Mouse (Mus musculus) MEL-GATA-1-ER (cell line): ENCODE results near the gene Sorbs1.

Experiments
- DNase-seq: peaks from one replicate; pipeline ENCODE4 v3.0.0-alpha.2; 2012; ENCODE audit warnings: low read depth; ENCODE audit errors: extremely low read depth

The Sorbs1 gene

DNA sequence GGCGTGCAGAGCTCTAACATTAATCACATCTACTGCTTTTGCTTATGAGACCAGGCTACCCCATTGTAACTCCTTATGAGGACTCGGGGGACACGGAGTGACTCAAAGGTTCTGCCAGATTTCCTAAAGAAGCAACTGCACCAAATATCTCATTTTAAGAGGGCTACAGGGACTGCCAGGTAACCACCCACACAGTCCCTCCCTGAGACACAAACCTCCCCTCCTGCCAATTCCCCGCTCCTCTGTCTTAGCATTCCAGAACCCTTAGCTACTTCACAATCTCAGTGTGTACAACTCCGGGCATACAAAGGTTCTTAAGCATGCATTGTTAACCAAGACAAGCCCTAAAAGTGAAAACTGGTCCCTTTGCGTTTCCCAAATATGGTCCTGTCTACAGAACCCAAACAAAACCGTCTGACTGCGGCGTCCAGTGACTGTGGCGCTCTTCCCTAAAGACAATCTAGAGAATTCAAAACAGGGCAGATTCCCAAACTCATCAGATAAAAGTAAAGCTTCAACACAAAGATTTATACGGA, 104.0 kb downstream of the Sorbs1 start:
- no peak for DNase-seq

DNA sequence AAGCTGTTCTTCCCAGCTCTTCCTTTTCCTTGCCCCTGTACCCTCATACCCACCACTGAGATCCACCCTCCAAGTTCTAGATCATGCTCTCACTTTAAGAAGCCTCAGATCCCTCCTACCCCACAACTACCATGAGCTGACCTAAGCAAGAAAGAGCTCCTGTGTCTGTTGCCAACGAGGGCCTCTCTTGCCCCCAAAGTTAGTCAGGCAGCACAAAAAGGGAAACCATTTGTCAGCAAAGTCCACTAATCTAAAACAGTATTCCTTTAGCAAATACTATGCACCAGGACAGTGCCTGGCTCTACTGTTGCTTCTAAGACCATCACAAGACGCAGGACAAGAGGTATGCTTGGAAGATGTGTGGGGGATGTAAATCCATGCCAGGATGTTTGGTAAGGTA, 106.4 kb downstream of the Sorbs1 start:
- no peak for DNase-seq

DNA sequence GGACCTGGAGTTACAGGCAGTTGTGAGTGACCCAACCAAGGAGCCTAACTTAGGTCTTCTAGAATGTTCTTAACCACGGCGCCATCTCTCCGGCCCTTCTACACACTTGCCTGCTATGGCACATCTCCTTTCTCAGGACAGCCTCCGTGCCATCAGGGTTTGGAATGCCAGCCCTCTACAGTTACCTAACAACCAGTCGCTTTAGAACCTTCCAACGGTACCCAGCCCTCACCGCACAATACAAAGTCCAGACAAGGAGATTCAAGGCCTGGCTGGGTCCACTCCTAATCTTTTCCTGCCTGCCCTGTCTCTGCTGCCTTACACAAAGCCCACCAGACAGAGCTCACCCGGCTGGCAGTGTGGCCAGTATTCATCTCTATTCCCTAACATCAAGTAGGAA, 106.9 kb downstream of the Sorbs1 start:
- no peak for DNase-seq

DNA sequence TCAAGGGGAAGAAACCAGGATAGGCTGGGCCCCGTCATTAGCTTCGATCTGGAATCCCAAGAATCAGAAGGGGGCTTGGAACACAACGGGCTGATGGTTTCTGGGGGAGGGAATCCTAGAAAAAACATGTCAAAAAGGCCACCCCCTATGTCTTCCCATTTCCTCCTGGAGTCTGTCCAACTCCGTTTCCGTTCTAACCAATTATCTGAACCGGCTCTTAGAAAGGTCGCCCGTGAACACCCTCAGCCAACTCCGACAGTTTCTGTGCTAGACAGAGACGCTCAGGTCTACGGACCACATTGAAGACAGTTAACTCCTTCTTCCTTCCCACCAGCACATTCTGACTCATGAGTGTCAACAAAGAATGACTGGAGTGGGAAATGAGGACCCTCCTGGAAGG, 107.8 kb downstream of the Sorbs1 start:
- no peak for DNase-seq

DNA sequence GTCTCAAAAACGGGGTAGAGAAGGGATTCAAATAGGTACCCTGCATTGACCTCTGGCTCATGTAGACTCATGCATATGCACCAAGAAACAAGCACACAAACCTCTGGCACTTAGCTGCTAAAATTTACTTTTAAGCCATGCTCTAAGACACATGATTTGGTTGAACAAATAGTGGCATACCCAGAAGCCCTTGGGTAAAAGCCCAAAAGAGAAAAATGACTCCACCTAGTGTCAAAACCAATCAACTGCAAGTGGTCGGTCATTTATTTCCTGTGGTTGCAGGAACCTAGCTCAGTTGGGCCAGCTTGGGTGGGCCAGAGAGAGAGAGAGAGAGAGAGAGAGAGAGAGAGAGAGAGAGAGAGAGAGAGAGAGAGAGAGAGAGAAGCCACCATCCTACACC, 109.0 kb downstream of the Sorbs1 start:
- DNase-seq = peak; percentile 16

DNA sequence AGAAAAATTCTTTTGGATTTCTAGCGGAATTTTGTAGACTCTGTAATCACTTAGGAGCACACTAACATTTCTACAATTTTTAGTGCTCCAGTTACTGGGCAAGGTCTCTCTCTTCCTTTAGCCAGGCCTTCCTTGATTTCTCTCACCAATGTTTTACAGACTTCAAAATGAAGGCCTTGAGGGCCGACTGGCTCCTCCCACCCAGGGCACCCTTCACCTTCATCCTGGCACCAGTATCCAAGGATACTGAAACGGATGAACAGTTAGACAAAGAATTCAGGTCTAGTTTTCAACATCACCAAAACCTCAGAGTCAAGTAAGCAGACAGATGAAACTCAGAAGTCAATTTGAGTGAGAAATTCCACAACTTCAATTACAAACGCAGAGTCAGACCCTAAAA, 109.6 kb downstream of the Sorbs1 start:
- no peak for DNase-seq

DNA sequence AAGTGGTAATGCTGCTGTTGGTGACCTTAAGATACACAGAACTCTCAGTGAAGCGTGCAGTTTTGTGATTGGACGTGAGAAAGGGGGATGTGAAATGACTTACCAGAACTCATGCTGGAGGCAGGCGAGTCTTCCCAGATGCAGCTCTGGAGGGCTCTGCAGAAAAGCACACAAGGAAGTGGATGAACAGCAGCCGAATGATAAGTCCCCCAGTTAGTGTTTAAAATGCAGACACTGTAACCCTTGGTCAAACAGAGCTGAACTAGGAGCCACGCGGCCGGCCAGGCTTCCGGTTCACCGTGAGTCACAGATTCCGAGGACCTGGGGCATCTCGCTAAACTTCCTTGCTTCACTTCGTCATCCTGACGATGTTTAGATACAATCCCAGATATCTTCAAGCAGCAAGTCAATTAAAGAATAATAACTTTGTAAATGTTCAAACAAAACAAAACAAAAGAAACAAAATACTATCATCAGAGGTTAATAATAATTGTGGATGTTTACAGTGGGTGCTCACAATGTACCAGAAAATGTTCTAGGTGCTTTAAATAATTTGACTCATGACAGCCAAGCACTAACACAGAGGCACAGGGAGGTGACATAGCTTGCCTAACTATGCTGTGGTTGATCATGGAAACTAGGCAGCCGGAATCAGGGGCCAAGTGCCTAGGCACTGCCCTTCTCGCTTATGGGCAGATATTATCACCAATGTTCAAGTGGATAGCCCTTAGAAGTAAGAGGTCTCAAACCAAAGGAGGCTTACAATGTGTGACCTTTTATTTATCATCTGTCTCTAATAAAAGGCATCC, 111.2 kb downstream of the Sorbs1 start:
- DNase-seq = no peak

DNA sequence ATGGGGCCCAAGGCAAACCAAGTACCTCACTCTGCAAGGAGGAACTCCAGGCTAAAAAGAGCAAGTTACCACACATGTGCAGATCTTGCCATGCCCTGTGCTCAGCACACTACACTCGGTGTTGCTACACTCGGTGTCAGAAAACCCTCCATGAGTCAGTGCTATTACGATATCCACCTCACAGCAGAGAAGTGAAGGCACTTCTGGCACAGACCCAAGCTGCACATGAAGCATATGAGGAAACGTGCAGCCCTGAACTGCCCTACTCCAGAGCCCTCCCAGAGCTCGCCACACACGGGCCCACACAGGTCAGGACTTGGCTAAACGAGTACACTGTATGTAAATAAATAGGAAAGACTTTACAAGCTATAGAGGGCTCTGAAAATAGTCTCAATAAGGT, 112.4 kb downstream of the Sorbs1 start:
- DNase-seq = no peak

DNA sequence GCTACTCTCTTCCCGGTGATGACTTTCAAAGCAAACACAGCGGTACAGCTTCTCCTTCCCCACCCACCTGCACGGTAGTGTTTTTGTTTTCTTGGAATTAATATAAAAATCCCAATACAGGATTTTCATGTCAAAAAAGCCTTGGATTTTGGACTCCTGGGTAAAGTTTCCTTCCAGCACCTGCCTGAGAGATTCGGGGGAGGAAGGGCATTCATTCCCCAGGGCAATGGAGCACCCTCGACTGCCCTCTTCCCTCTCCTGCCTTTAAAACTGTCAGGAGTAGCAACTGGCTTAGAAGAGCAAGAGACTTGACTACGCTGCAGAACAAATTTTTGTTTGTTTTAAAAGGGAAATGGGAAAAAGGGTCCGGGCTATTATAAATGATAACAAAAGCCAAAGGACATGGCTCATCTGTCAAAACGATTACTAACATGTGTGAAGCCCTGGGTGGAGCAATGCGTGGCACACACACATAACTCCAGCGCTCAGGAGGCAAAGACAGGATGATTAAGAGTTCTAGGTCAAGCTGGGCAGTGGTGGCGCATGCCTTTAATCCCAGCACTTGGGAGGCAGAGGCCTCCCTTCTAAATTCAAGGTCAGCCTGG, 113.1 kb downstream of the Sorbs1 start:
- DNase-seq = no peak

DNA sequence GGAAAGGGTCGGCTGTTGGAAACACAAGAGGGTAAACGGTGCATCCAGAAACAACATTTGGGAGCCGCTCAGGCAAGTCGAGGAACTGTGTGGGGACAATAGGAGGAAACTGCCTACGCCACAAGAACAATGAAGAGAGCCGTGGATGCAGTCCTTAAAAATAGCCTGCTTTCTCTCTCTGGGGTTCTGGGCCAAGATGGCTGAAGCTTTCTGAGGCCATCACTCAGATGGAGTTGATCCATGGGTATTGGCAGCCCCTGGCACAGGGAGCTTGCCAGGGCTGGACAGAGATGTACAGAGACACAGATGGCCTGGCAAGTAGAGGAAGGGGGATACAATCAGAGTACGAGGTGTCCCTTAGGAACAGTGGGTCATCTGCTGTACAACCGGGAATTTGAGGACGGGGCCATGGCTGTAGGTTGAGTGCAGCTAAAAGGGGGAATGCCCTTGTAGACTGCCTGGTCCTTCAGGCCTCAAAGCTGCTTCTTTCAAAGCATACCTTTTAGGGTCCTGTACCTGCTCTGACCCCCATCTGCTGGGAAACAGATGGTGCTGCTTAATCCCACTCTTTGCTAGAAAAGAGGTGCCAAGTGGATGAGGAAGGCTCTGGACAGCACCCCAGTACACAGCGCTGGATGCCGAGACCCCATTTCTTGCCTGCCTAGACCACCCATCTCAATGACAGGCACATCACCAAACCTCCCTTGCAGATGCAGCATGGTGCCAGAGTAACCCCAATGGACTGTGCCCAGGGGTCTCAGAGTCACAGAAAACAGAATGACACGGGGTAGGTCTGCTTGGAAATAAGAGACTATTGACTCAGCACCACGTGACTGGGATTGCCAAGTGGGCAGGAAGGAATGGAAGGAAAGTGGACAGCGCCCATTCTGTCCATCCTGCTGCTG, 117.6 kb downstream of the Sorbs1 start:
- DNase-seq = no peak

DNA sequence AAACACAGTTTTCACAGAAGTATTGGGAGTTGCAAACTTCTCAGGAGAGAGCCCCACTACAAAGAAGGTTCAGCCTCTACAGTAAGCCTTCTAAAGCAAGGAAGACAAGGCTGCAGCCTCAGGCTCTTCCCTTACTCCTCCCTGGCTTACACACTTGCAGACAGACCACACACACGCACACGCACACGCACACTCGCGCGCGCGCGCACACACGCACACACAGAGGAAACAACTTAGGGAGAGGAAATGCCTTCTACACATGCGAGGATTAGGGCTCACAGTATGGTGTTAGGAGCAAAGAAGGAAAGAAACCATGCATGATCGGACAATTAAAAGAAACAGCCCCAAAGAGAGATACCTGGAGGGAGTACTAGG, 118.3 kb downstream of the Sorbs1 start:
- DNase-seq = no peak

DNA sequence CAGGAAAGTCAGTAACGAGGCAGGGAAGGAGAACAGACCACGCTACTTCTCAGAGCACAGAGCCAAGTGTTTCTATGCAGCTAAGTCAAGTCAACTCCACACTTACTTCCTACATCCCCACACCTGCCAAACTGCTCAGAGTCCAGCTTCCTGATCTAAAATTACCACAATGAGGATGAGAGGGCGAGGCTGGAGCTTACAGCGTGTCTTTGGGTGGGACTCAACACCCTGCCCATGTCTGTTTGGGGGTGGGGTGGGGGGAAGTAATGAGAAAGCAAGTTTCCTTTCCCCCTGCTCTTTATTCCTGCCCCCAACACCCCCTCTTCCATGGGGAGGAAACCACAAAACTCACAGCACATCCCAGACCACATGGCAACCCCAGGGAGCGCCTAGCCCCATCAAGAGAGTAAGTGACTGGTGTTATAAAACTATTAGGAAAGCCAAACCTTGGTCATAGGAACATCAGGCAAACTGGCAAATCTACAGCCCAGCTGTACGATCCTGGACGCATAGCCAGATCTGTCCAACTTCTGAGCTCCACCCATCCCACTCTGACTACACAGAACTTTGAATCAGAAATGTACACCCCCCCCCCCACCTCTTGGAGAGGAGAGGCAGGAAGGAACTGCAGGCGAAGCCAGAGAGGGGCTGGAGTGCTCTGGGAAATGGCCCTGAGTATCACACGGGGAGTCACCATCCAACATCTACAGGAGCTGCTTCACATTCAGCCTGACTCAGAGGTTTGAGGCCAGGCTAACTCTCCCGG, 118.8 kb downstream of the Sorbs1 start:
- DNase-seq = no peak

DNA sequence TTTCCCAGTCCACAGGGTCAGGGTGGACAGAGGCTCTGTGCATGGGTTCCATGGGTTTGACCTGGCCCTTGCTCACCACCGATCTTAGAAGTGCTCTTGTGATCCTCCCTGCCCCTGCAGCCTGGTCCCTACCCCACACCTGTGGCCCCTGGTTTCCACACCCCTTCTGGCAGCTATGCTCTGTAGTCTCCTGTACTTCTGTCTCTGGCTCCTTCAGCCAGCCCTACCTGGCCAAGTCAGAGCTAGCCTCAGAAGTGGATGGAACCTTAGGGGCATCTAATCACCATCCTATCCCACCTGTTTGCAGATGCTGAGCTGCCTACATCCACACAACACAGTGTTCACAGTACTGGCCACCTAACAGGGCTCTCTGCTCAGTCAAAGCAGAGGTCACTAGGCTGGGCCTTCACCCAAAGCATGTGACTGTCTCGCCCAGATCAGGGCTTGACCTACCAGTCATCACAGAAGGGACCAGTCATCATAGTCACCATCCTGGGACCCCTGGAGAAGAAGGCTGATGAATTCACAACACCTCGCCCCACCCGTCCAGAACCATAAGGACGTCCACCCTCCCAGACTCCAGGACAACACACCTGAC, 120.7 kb downstream of the Sorbs1 start:
- DNase-seq = no peak

DNA sequence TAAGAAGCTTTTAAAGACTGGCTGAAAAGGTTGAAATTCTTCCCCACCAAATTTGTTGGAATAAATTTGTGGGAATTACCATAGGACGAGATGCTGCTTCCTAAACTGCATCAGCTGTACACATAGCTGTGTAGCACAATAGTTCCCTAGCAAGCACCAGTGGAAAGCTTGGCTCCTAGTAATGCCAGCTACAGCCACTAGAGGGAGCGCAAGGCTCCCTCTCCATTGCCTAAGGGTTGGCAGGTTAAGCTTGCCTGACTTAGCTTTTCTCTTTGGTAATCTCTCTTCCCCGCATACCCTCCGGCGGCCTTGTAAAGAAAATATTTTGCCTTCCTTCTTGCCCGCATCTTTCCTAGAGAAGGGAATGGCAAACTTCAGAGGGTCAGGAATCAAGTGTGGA, 122.1 kb downstream of the Sorbs1 start:
- DNase-seq = peak; percentile 33

DNA sequence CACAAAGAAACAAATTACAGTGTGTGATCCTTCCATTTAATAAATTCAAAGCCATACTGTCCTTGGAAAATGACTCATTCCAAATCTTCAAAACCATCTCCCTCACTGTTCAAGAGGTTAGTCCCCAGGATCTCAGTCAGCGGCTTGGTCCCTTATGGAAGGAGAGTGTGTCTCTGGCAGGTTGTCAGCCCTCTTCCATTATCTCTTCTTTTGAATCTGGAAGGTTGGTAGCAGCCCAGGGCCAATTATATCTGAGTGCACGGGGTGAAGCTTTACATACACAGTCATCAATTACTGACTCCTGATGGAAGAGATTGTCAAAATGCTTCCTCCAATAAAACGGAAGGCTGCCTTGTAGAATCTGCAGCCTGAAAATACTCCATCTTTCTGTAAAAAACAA, 126.7 kb downstream of the Sorbs1 start:
- no peak for DNase-seq

DNA sequence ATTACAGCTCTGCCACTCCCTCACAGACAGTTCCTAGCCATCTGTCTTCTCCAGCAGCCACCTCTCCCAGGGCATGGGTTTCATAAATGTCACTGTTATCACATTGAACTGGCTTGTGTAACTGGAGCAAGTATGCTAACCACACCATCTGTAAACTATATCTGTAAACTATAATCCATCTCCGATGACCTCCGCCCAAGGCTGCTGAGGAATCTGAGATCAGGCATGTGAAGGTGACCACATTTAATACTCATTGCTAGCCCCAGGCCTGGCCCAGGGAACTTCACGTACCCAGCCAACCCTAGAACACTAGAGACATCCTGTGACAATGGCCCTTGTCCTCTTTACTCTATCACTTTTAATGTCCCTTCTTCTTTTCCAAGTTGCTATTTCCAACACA, 128.2 kb downstream of the Sorbs1 start:
- DNase-seq = no peak

DNA sequence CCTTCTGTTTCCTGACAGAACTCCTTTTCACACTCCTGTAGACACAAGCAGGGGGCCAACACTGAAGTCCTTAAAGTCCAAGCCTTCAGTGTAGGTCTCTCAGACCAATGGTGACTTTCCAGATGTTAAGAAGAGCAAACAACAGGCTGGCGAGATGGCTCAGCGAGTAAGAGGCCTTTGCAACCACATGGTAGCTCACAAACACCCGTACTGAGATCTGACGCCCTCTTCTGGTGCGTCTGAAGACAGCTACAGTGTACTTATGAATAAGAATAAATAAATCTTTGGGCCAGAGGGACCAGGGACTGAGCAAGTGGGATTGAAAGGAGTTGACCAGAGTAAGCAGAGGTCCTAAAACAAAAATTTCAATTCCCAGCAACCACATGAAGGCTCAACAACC, 129.6 kb downstream of the Sorbs1 start:
- DNase-seq = no peak

DNA sequence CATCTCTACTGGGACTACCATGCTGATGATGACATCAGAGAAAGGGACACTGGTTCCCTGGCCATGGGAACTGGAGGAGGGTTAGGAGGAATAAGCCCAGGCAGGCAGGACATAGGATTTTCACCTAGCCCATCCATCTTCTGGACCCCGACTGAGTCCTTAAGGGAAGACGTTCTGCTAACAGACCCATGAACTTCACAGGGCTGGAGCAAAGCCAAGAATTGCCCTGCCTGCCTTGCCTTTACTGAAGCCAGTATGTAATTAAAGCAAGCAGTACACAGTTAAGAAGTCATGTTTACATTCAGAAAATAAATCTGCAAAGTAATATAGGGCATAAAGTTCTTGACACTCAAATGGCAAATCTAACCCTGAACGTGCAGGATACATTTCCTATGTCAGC, 132.9 kb downstream of the Sorbs1 start:
- DNase-seq = no peak

DNA sequence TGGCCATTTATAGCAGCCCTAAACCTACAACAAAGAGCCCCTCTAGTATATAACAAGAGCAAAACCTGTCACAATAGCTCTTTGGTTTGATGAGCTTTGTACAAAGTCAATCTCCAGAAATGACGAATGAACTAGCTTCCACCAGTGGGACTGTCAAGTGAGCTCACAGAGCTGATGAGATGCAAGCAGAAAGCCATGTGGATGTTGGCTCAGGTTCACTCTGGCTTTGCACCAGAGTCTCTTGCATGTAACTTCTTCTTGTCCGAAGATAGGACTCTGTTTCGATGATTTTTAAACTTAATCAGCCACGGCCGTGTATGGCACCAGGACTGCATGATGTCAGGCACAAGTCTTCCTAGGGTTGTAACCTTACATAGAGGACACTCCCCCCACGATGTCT, 133.6 kb downstream of the Sorbs1 start:
- no peak for DNase-seq

DNA sequence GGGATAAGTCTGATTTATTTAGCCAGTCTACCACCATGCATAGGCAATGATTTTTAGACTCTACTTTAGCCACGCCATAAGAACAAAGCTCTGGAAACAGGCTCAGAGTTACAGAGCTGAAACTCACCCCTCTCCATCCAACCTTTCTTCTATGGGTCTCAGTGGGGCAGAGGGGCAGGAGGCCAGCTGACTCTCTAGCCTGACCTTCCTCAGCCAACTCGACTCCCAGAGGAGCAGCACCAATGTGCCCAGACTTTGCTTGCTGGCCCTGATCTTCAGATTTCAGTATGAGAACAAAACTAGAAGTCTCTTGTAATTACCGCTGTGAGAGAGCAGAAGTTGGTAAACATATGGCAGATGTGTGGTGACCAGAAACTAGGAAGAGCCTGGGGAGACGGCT, 134.5 kb downstream of the Sorbs1 start:
- DNase-seq = no peak

DNA sequence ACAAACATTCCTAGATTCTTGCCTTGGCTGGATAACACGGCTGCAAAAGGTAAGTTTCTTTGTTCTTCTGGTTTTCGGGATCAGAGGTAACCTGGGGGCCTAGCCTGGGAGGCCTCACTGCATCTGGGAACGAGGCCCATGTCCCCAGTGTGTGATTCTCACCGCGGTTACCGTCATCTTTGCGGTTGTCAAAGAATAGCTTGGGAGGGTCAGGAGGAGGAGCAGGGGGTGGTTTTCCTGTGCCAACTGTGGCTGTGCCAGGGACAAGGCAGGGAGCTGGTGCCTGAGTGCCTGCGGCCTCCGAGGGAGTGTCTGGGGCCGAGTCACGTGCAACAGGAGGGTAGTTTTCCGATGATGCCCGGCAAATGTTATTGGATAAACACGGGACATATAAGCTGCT, 135.9 kb downstream of the Sorbs1 start:
- DNase-seq = no peak
